In genomic region chr7:114142151-114142798, GRCm38 (mm10) we compare ENCODE assay signal across 23 mouse cellular contexts. TPM values are rescaled to one million over a fixed set of nuclear protein-coding genes. Genes with fewer than 3 reads are reported as not detected.
DNase-seq lines count a peak whose midpoint lies in the region; ATAC-seq and TF ChIP-seq lines count a peak whose summit lies in the region.
"Had no signal": no experiment of that assay in that cellular context is flagged by ENCODE, and none has a peak within 500 bp of the region (broad histone marks: within the 10 kb centered on the region; RNA-seq: fewer than 3 reads in every experiment).

No protein-coding gene starts in this region.

- no peaks in the 10 kb centered on the region for H3K27me3 ChIP-seq in liver, adult 2 months (ENCODE audit: control insufficient read depth, insufficient read depth, low read length)
- H3K27me3 ChIP-seq in liver, embryonic 12.5 days (replicated peaks): no peaks in the 10 kb centered on the region
- no peaks in the 10 kb centered on the region for H3K27me3 ChIP-seq in intestine, embryonic 15.5 days (replicated peaks)
- H3K27me3 ChIP-seq in kidney, postnatal 0 days (ENCODE audit: insufficient read depth, low read length): no peaks in the 10 kb centered on the region
- H3K27me3 ChIP-seq in hindbrain, embryonic 14.5 days (ENCODE audit: control insufficient read depth, insufficient read depth, low read length): no peaks in the 10 kb centered on the region
- H3K27me3 ChIP-seq: CH12.LX; forebrain, embryonic 13.5 days; heart, embryonic 15.5 days; lung, embryonic 15.5 days; midbrain, embryonic 13.5 days; neural tube, embryonic 13.5 days had no signal

- peak overlapping the region; percentile 47; the same call in 1 of the 2 replicates for H3K27ac ChIP-seq in liver, adult 2 months (replicated peaks; ENCODE audit: insufficient read depth, low read depth, low read length)
- no peak overlapping the region for H3K27ac ChIP-seq in liver, embryonic 12.5 days
- H3K27ac ChIP-seq in intestine, embryonic 15.5 days: no peak overlapping the region
- 0 out of 2 replicates have a peak overlapping the region, but pooled peaks have one; percentile 31 for H3K27ac ChIP-seq in kidney, postnatal 0 days
- H3K27ac ChIP-seq in hindbrain, embryonic 14.5 days: no peak overlapping the region
- H3K27ac ChIP-seq: forebrain, embryonic 13.5 days; heart, embryonic 15.5 days; layer of hippocampus, adult 2 months; lung, embryonic 15.5 days; midbrain, embryonic 13.5 days; neural tube, embryonic 13.5 days had no signal

- no peak for ATAC-seq in liver, embryonic 12.5 days
- peak; percentile 80 for ATAC-seq in intestine, embryonic 15.5 days
- no peak for ATAC-seq in kidney, postnatal 0 days (replicated peaks; ENCODE audit: low FRiP score, low read depth)
- ATAC-seq in erythroid progenitor cell, adult 5-6 weeks (replicated peaks; ENCODE audit: low FRiP score, poor library complexity, severe bottlenecking): no peak
- no peak for ATAC-seq in hindbrain, embryonic 14.5 days (ENCODE audit: low FRiP score)
- ATAC-seq: forebrain, embryonic 13.5 days; midbrain, embryonic 13.5 days had no signal

- H3K4me1 ChIP-seq in liver, adult 2 months (ENCODE audit: control insufficient read depth, insufficient read depth, low read length): peaks cover 2% of the 10 kb centered on the region; the same call in 1 of the 2 replicates
- no peaks in the 10 kb centered on the region for H3K4me1 ChIP-seq in liver, embryonic 12.5 days
- H3K4me1 ChIP-seq in intestine, embryonic 15.5 days (replicated peaks): no peaks in the 10 kb centered on the region
- H3K4me1 ChIP-seq in kidney, postnatal 0 days (replicated peaks; ENCODE audit: insufficient read depth, low read length): no peaks in the 10 kb centered on the region
- no peaks in the 10 kb centered on the region for H3K4me1 ChIP-seq in hindbrain, embryonic 14.5 days (replicated peaks; ENCODE audit: control insufficient read depth, insufficient read depth, low read length)
- H3K4me1 ChIP-seq: forebrain, embryonic 13.5 days; heart, embryonic 15.5 days; lung, embryonic 15.5 days; midbrain, embryonic 13.5 days; neural tube, embryonic 13.5 days had no signal

- H3K79me2 ChIP-seq in liver, adult 2 months (ENCODE audit: control insufficient read depth, insufficient read depth, low read length): no peaks in the 10 kb centered on the region

- TF ChIP-seq POLR2A in liver, adult 2 months (IDR thresholded peaks at IDR 0.05; ENCODE audit: extremely low read depth, insufficient read depth, low read length): no peak

- H3K9ac ChIP-seq in liver, adult 2 months (ENCODE audit: low read depth, low read length): no peak overlapping the region
- H3K9ac ChIP-seq in liver, embryonic 12.5 days: no peak overlapping the region
- H3K9ac ChIP-seq in intestine, embryonic 15.5 days: no peak overlapping the region
- H3K9ac ChIP-seq in kidney, postnatal 0 days (ENCODE audit: low read depth, low read length): no peak overlapping the region
- H3K9ac ChIP-seq in hindbrain, embryonic 14.5 days: no peak overlapping the region
- H3K9ac ChIP-seq: forebrain, embryonic 13.5 days; heart, embryonic 15.5 days; lung, embryonic 15.5 days; midbrain, embryonic 13.5 days; neural tube, embryonic 13.5 days had no signal

- H3K36me3 ChIP-seq in liver, adult 2 months (ENCODE audit: control insufficient read depth, insufficient read depth, low read length): no peaks in the 10 kb centered on the region
- no peaks in the 10 kb centered on the region for H3K36me3 ChIP-seq in liver, embryonic 12.5 days
- H3K36me3 ChIP-seq in intestine, embryonic 15.5 days: no peaks in the 10 kb centered on the region
- H3K36me3 ChIP-seq in kidney, postnatal 0 days (ENCODE audit: insufficient read depth, low read length): no peaks in the 10 kb centered on the region
- no peaks in the 10 kb centered on the region for H3K36me3 ChIP-seq in hindbrain, embryonic 14.5 days (replicated peaks; ENCODE audit: control insufficient read depth, insufficient read depth)
- H3K36me3 ChIP-seq: heart, embryonic 15.5 days; lung, embryonic 15.5 days; midbrain, embryonic 13.5 days; neural tube, embryonic 13.5 days had no signal

- 40% methylated on average over 10 of the region's 10 CpGs for WGBS in liver, adult 2 months
- WGBS in liver, embryonic 12.5 days (ENCODE audit: insufficient replicate concordance): 67% methylated on average over 10 of the region's 10 CpGs
- WGBS in intestine, embryonic 15.5 days: 76% methylated on average over 10 of the region's 10 CpGs
- 58% methylated on average over 10 of the region's 10 CpGs for WGBS in kidney, postnatal 0 days
- 70% methylated on average over 10 of the region's 10 CpGs for WGBS in hindbrain, embryonic 14.5 days

- no peak for TF ChIP-seq CTCF in liver, adult 2 months (IDR thresholded peaks at IDR 0.05; ENCODE audit: low read depth, low read length)
- no peak for TF ChIP-seq CTCF in kidney, postnatal 0 days (IDR thresholded peaks at IDR 0.05; ENCODE audit: low read depth)

- H3K4me3 ChIP-seq in liver, adult 2 months (ENCODE audit: insufficient read depth, low read depth, low read length): no peak overlapping the region
- H3K4me3 ChIP-seq in liver, embryonic 12.5 days: no peak overlapping the region
- H3K4me3 ChIP-seq in intestine, embryonic 15.5 days (replicated peaks): no peak overlapping the region
- no peak overlapping the region for H3K4me3 ChIP-seq in kidney, postnatal 0 days (replicated peaks; ENCODE audit: low read depth, low read length)
- H3K4me3 ChIP-seq in hindbrain, embryonic 14.5 days (replicated peaks; ENCODE audit: low read length): no peak overlapping the region
- H3K4me3 ChIP-seq: forebrain, embryonic 13.5 days; heart, embryonic 15.5 days; layer of hippocampus, adult 2 months; lung, embryonic 15.5 days; midbrain, embryonic 13.5 days; neural tube, embryonic 13.5 days had no signal

- no peak overlapping the region for H3K4me2 ChIP-seq in liver, embryonic 12.5 days
- H3K4me2 ChIP-seq in intestine, embryonic 15.5 days (replicated peaks): no peak overlapping the region
- H3K4me2 ChIP-seq in kidney, postnatal 0 days (ENCODE audit: low read length): no peak overlapping the region
- H3K4me2 ChIP-seq in hindbrain, embryonic 14.5 days (replicated peaks): no peak overlapping the region
- H3K4me2 ChIP-seq: forebrain, embryonic 13.5 days; heart, embryonic 15.5 days; lung, embryonic 15.5 days; midbrain, embryonic 13.5 days; neural tube, embryonic 13.5 days had no signal

- peak; percentile 83 for DNase-seq in liver, adult 2 months (ENCODE audit: extremely low read depth, low read depth, low spot score)
- peak; percentile 18 for DNase-seq in kidney, postnatal 0 days (ENCODE audit: low spot score)
- peak; percentile 76 for DNase-seq in yolk sac, embryonic 10.5 days (ENCODE audit: low spot score)
- DNase-seq in hindbrain, embryonic 14.5 days (ENCODE audit: low spot score): no peak
- DNase-seq: cerebellum, adult 18-20 months; cerebellum, postnatal 36 days; gastrocnemius, postnatal 10 days; heart, adult 18-20 months; heart, postnatal 4 days; liver; right cerebral cortex, adult 18-20 months; thymus, postnatal 14 days had no signal

- H3K9me3 ChIP-seq in liver, embryonic 12.5 days (replicated peaks): no peaks in the 10 kb centered on the region
- H3K9me3 ChIP-seq in intestine, embryonic 15.5 days: no peaks in the 10 kb centered on the region
- no peaks in the 10 kb centered on the region for H3K9me3 ChIP-seq in kidney, postnatal 0 days (replicated peaks; ENCODE audit: low read length)
- H3K9me3 ChIP-seq in hindbrain, embryonic 14.5 days (ENCODE audit: control insufficient read depth, low read length): no peaks in the 10 kb centered on the region
- H3K9me3 ChIP-seq: forebrain, embryonic 13.5 days; heart, embryonic 15.5 days; lung, embryonic 15.5 days; midbrain, embryonic 13.5 days; neural tube, embryonic 13.5 days had no signal

RNA-seq across cellular contexts. Expression of gene Rras2, which starts 24.7 kb away (rescaled TPM):
- 18.3 and 18.9 TPM in 2 replicates for total RNA-seq in liver, adult 2 months (2014; rRNA removed)
- polyA plus RNA-seq in liver, adult 2 months (2012; rRNA removed): 6.0 TPM in 2 replicates
- polyA plus RNA-seq in liver, embryonic 12.5 days (2016; fragmentation: Nextera tagmentation; extraction: Ambion mirVana): 13.7 and 14.5 TPM in 2 replicates
- polyA plus RNA-seq in intestine, embryonic 15.5 days (2015; fragmentation: Nextera tagmentation; extraction: Ambion mirVana): 26.6 and 26.8 TPM in 2 replicates
- polyA plus RNA-seq in kidney, postnatal 0 days (2015; fragmentation: Nextera tagmentation; extraction: Ambion mirVana): 46.3 and 51.2 TPM in 2 replicates
- 1.7 and 6.1 TPM in 2 replicates for total RNA-seq in erythroid progenitor cell, adult 5-6 weeks (2015; ENCODE audit: low replicate concordance)
- 0.98 and 1.2 TPM in 2 replicates for total RNA-seq in erythroid progenitor cell, adult 5-6 weeks (2017; ENCODE audit: low replicate concordance)
- polyA plus RNA-seq in hindbrain, embryonic 14.5 days (2014; fragmentation: Nextera tagmentation; extraction: Ambion mirVana): 23.9 and 28.8 TPM in 2 replicates
- total RNA-seq: MEL had no signal

Comparison
In these comparisons a context has a peak if more than half of its experiments do, and no peak if none do; other contexts are left out.
1. H3K27ac ChIP-seq: peak in liver, adult 2 months (single experiment) and kidney, postnatal 0 days (single experiment); none in liver, embryonic 12.5 days (single experiment), intestine, embryonic 15.5 days (single experiment) and hindbrain, embryonic 14.5 days (single experiment).